Mouse (Mus musculus) frontal cortex, postnatal 36 days (tissue): ENCODE data around the gene Dusp15.

Source experiments
- DNase-seq, 2 experiments: peaks; one replicate each; pipeline ENCODE4 v3.0.0; 2022; ENCODE audit warnings: low spot score in 2 of 2

The Dusp15 gene

GRCm38 (mm10) chr2:152906274-152907037 lies 45.0 kb downstream of the Dusp15 start:
- no peak for DNase-seq

- DNase-seq, result no peak
These were observed 46.3 kb downstream of the Dusp15 start for GRCm38 (mm10) chr2:152905036-152905829.

GRCm38 (mm10) chr2:152904127-152904643 lies 47.3 kb downstream of the Dusp15 start:
- no peak for DNase-seq

- no peak for DNase-seq
These were observed 47.9 kb downstream of the Dusp15 start for GRCm38 (mm10) chr2:152903586-152903985.

GRCm38 (mm10) chr2:152902658-152903057 lies 48.8 kb downstream of the Dusp15 start:
- no peak for DNase-seq

- no peak for DNase-seq
These were observed 50.2 kb downstream of the Dusp15 start for GRCm38 (mm10) chr2:152901296-152901695.

GRCm38 (mm10) chr2:152899011-152899410 lies 52.5 kb downstream of the Dusp15 start:
- DNase-seq, result peak in 1 of 2 experiments; percentile 29

GRCm38 (mm10) chr2:152896926-152897325 lies 54.6 kb downstream of the Dusp15 start:
- DNase-seq, result no peak

GRCm38 (mm10) chr2:152895834-152896233 lies 55.7 kb downstream of the Dusp15 start:
- no peak for DNase-seq
